Mouse (Mus musculus) adrenal gland, adult (tissue): ENCODE data around the gene Rplp0.
A peak's percentile ranks its signal among the peaks of the same experiment; 100 is the strongest.
"Not testable (repeated sequence)": the region's sequence is repeated elsewhere in the genome, so short reads cannot be mapped to it uniquely, and the experiment has no call there.

Experiments
- DNase-seq, 2 experiments: peaks; one replicate each; pipeline ENCODE4 v3.0.0; 2022 to 2023; ENCODE audit warnings: low spot score in 1 of 2; ENCODE audit not compliant: inconsistent age in 2 of 2

Rplp0 gene

GRCm38 (mm10) chr5:115550482-115551005 is 8.7 kb upstream of the Rplp0 start:
- DNase-seq = peak in 1 of 2 experiments; percentile 25

DNA sequence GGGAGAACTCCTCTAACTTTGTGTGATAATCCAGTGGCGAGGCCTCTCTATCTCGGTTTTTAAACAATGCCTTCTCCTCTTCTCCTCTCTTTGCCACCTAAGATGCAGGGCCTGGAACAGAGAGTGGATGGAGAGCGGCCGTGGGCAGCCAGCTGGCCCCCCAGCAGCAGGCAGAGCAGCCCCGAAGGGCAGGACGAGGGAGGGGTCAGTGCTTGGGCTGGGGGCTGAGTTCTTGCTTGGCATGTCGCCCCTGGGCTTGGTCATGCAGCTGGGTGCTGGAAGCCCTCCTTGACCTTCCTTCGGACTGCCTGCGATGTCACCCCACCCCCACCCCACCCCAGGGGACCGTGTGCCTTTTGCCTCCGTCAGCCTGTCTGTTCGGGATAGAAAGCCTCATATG is 7.9 kb upstream of the Rplp0 start:
- no peak for DNase-seq

DNA sequence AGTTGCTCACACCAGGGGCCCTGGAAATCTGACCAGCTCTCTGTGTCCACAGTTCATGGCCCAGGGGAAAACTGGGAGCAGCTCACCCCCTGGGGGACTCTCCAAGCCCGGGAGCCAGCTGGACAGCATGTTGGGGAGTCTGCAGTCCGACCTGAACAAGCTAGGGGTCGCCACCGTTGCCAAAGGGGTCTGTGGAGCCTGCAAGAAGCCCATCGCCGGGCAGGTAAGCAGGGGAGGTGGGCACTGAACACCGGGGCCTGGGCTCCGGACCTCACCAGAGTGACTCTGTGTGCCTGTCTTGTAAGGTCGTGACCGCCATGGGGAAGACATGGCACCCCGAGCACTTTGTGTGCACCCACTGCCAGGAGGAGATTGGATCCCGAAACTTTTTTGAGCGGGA is 7.5 kb upstream of the Rplp0 start:
- no peak for DNase-seq

GRCm38 (mm10) chr5:115553801-115554420 is 5.4 kb upstream of the Rplp0 start:
- no peak for DNase-seq

- DNase-seq = no peak
Measured at GRCm38 (mm10) chr5:115554536-115555291, 4.6 kb upstream of the Rplp0 start.

- peak; percentile 72 to 93 for DNase-seq
Measured at GRCm38 (mm10) chr5:115556217-115556616, 3.0 kb upstream of the Rplp0 start.

DNA sequence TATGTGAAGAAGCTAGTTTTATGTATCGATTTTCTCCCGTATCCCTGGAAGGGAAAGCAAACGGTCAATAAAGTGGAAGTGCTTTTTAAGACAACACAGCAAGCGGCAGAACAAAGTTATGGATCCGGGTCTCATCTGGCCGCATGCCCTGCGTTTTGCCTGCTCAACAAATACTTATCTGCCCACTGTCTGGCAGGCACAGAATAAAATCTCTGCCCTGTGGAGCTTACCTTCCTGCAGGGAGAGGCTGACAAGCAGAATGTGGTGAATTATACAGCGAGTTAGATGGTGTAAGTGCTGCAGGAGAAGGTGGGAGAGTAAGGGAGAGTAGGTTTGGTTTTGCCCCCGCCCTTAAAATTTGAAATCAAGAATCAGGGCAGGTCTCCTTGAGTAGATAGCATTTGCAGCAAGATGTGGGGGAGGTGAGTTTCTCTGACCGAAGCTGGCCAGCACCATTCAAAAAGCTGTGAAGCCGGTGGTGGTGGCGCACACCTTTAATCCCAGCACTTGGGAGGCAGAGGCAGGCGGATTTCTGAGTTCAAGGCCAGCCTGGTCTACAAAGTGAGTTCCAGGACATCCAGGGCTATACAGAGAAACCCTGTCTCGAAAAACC is 979 bp upstream of the Rplp0 start:
- DNase-seq = no peak

GRCm38 (mm10) chr5:115560336-115560905 is 1.2 kb downstream of the Rplp0 start:
- no peak for DNase-seq

DNA sequence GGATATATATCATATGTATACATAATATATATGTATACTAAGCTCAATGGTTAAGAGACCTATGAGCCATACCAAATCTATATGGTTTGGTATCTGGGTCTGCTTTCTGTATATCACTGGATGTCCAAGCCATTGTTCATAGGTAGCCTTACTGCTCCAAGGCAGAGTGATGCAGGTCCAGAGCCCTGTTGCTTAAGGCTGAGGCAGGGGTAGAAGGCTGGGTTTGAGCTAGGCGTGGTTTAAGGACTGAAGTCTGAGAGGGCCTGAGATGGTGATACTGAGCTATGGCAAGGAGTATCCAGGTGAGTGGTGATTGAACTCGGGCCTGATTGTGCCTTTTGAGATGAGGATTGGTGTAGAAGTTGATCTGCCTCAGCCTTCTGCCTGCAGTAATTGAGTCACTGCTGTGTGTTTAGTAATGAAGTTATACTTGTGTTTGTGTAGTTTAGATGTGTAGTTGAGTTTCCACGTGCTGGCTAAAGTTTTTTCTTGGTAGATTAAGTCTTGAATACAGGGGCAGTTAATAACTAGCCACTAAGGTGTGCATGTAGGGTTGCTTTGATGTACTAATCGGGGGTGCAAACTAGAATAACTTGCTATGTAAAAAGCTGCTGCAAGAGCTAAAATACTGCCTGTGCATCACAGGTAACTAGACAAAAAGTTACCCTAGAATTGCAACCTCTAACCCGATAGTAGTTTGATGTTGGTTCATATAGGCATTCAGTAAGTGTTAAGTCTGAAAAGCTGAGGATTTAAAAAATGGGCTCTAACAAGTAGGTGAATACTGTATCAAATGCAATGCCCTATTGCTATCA is 4.7 kb downstream of the Rplp0 start:
- no peak for DNase-seq

DNA sequence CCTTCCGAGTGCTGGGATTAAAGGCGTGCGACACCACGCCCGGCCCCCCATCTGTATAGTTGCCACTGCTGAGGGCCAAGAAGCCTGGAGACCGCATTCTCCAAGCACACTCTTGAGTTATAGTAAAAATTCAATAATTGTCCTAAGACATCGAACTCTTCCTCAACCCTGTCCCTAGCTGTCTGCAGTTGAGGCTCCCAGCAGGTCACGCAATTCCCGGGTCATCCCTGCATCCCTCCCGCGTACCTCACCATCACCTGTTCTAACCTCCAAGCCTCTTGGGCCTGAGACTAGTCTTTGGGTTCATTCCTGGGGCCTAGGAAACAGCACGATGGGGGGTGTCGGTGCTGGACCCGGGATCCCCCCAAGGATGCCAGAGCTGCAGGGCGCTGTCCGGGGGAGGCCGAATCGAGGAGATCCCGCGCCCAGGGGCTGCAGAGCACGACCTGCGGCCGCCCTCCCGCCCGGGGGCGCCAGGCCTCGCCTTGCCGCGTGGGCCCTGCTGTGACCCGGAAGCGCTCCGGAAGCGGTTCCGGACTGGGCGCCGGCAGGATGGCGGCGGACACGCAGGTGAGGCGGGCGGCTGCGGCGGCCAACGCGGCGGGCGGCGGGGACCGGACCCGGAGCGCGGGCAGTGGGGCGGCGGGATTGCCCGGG is 5.6 kb downstream of the Rplp0 start, which contains the start of gene Gcn1l1:
Gene Gcn1l1, plus strand, starts transcription at position 518 of the 657 bp plus-strand sequence.
- peak; percentile 87 to 93 for DNase-seq

DNA sequence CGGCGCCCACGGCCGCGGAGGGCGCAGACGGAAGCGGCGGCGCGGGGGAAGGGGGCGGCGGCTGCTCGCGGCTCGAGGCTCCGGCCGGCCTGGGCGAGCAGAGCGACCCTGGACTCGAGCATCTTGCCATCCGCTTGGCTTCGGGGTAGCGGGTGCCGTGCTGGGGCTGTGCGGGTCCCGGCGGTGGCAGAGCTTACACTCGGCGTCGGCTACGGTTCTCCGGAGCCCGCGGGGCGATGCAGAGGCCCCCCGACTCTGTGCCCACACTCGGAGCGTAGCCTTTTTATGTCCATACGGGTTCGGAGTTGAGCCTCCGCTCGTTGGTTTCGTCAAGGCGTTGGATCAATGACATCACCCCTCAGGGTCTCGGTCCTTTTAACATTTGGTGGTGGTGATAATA is 6.1 kb downstream of the Rplp0 start:
- DNase-seq = no peak

- DNase-seq = peak; percentile 65 to 79
Measured at GRCm38 (mm10) chr5:115568681-115569080, 9.4 kb downstream of the Rplp0 start.

DNA sequence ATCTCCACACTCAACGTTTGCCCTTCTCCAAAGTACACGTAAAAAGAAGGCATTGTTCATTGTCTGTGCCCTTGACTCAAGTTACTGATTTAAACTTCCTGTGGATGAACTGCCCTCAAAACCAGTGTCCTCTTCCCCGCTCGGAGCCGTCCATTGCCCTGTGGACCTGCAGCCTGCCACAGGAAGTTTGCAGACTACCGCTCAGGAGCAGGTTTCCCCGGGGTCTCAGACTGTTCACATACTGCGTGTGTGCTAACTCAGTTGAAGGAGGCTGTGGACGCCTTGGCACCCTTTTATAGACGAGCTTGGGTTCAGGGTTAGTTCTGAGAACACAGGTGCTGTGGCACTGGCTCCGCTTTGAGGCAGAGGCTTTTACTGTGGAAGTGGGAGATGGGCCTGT is 10.0 kb downstream of the Rplp0 start:
- no peak for DNase-seq

DNA sequence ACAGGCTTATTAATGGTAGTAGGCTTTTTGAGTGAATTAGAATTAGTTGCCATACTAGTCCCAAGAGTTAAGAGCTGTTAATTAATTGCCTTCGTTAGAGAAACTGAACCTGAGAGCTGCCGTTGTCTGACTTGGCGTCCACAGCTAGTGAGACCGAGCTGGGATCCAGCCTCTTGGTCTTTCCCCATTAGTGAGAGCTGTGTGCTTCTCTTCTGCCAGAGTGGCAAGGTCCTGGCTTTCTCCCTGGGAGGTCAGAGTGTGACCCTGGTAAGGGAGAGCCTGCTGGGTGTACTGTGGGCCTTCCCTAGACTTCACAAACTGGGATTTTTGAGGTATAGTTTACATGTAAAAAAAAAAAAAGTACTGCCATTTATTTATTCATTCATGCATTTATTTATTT is 10.5 kb downstream of the Rplp0 start:
- no peak for DNase-seq

DNA sequence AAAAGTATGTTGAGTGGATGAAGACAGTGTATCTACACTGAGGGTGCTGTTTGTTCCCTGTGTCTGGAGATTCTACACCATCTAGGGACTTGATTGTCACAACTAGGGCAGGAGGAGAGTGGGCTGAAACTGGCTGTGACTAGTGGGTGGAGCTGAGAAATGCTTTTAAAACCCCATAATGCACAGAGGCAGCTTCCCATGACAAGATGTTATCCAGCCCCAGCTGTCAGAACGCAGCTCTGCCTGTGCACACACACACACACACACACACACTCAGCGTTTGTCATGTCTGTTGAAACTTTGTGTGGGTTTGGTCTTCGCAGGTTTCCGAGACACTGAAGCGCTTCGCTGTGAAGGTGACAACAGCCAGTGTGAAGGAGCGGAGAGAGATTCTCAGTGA is 11.8 kb downstream of the Rplp0 start:
- DNase-seq = no peak

- DNase-seq = peak; percentile 47 to 64
Measured at GRCm38 (mm10) chr5:115572679-115573535, 13.6 kb downstream of the Rplp0 start.

- DNase-seq = peak in 1 of 2 experiments; percentile 47
Measured at GRCm38 (mm10) chr5:115574992-115575391, 15.7 kb downstream of the Rplp0 start.

DNA sequence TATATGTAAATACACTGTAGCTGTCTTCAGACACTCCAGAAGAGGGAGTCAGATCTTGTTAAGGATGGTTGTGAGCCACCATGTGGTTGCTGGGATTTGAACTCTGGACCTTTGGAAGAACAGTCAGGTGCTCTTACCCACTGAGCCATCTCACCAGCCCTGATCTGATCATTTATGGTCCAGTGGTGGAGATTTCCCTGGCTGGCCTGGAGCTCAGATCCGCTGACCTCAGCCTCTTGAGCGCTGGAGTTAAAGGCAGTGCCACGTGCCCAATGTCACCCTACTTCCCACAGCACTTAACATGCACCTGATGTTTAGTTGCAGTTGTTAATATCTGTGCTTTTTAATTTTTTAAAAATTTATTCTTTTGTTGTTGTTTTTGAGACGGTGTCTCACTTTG is 18.4 kb downstream of the Rplp0 start:
- not testable (repeated sequence) for DNase-seq

DNA sequence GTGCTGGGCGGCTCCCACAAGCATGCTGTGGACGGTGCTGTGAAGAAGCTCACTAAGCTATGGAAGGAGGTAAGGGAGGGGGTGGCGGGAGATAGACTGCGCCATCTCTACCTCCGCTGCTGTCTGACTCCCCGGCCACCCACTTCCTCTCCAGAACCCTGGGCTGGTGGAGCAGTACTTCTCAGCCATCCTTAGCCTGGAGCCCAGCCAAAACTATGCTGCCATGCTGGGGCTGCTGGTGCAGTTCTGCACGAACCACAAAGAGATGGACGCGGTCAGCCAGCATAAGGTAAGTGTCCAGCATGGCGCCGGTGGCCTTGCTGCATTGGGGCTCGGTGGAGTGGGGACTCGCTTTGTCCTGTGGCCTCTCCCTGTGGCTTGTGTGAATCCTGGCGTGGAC is 19.7 kb downstream of the Rplp0 start:
- DNase-seq = no peak
